Mouse (Mus musculus) bone marrow macrophage, adult 2 months (primary cell): ENCODE measurements around the gene Pou2f2.

Experiments
- CTCF ChIP-seq: IDR thresholded peaks from 2 replicates; pipeline ENCODE4 v1.5.1; 2012; ENCODE audit warnings: low read depth, mild to moderate bottlenecking, low read length, moderate library complexity
- POLR2A ChIP-seq: IDR thresholded peaks from 2 replicates; pipeline ENCODE4 v1.6.1; 2012; ENCODE audit warnings: mild to moderate bottlenecking, low read depth, low read length, borderline replicate concordance

GRCm38 (mm10) chr7:25125716-25126281 lies 53.7 kb downstream of the Pou2f2 start:
- TF ChIP-seq POLR2A (no peak), CTCF (no peak)
